Mouse (Mus musculus): ENCODE measurements at regions not wholly inside any gene's neighbourhood (a gene's known extent, or its start where the extent isn't known, plus 50 kb on each side); places are given as distances from the start of the nearest gene placed in this dataset.

DNA sequence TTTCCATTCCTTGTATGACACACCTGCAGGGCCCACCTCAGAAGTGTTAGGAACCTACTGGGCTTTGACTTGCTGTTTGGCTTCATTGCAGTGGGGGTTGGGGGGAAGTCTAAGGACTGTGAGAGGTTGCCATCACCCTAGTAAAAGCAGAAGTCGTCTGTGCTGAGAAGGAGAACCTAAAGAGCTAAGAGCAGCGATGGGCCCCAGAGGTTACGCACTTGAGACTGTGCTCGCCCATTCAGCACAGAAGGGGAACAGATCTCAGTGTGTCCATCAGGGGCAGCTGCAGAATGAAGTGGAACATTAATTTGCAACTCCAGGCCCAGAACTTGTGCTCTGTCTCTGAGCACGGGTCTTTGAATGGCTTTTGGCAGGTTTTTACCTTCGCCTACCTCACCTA lies 267.5 kb upstream of the Cdyl start:
- TF ChIP-seq CTCF (IDR thresholded peaks at IDR 0.05; ENCODE audit: low read depth) (no peak), EP300 (IDR thresholded peaks at IDR 0.05; ENCODE audit: low read depth) (no peak)
